Mouse (Mus musculus) kidney, adult 2 months (tissue): Measurements from ENCODE around the gene Nek11.

Experiments
- CTCF ChIP-seq: fragments of 200-500 bp; conservative IDR thresholded peaks from 2 replicates; pipeline ENCODE4 v1.5.1; 2011; ENCODE audit warnings: low read depth, mild to moderate bottlenecking, control low read depth, low read length, moderate library complexity, mixed read lengths; ENCODE audit not compliant: insufficient read depth, insufficient read length
- POLR2A ChIP-seq: fragments of 200-500 bp; IDR thresholded peaks from one replicate; pipeline ENCODE4 v1.6.1; 2011; ENCODE audit warnings: low read depth, low read length, control low read depth

DNA sequence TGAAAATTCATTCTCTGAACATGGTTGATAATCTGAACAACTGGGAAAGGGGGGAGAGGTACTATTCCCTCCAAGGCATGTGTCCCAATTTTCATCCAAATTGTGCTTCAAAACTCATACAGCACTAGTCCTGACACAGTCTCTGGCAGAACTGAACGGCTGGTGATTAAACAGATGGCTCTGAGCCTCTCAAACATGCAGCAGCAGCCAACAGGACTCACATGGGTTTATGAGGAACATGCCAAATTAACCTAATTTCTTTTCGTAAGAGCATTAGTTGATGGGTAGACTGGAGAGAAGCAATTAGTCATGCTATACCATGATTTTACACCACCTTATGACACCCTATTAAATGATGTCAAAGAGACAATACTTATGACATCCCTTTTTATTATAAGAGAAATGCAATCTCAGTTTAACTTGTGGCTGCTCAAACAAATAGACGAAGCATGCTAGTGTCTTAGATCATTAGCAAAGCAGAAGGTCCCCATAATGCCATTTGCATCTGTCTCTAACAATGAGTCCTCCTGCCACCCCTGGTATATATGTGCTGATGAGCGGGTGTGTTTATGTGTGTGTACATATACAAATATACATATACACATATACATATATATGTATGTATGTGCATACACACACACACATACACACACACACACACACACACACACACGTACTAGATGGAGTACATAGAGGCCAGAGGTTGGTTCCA lies 31.6 kb downstream of the Nek11 start:
- TF ChIP-seq POLR2A (no peak), CTCF (no peak)
